Mouse (Mus musculus) cerebellum, postnatal 4 days (tissue): ENCODE measurements at regions not wholly inside any gene's neighbourhood (a gene's known extent, or its start where the extent isn't known, plus 50 kb on each side); places are given as distances from the start of the nearest gene placed in this dataset.

Experiments used
- DNase-seq, 2 experiments: peaks; one replicate each; pipeline ENCODE4 v3.0.0; 2022; ENCODE audit warnings: low spot score in 2 of 2, mixed read lengths in 1 of 2

- DNase-seq: no peak
Observed at GRCm38 (mm10) chr2:79548039-79548600, 87.0 kb upstream of the Itprid2 start.

- DNase-seq: no peak
Observed at GRCm38 (mm10) chr2:79549781-79550180, 85.4 kb upstream of the Itprid2 start.

- no peak for DNase-seq
Observed at GRCm38 (mm10) chr2:79550432-79550831, 84.7 kb upstream of the Itprid2 start.

- DNase-seq: no peak
Observed at GRCm38 (mm10) chr2:79552481-79552880, 82.7 kb upstream of the Itprid2 start.

GRCm38 (mm10) chr2:79555395-79555794 lies 79.8 kb upstream of the Itprid2 start:
- DNase-seq: no peak

- DNase-seq: no peak
Observed at GRCm38 (mm10) chr2:79557361-79557760, 77.8 kb upstream of the Itprid2 start.

- no peak for DNase-seq
Observed at GRCm38 (mm10) chr2:79566280-79566933, 68.7 kb upstream of the Itprid2 start.

- no peak for DNase-seq
Observed at GRCm38 (mm10) chr2:79567413-79567934, 67.7 kb upstream of the Itprid2 start.

- no peak for DNase-seq
Observed at GRCm38 (mm10) chr2:79569663-79570062, 65.5 kb upstream of the Itprid2 start.

- no peak for DNase-seq
Observed at GRCm38 (mm10) chr2:79571910-79572309, 63.2 kb upstream of the Itprid2 start.

- DNase-seq: no peak
Observed at GRCm38 (mm10) chr2:79575074-79575473, 60.1 kb upstream of the Itprid2 start.

GRCm38 (mm10) chr2:79585022-79585774 lies 50.0 kb upstream of the Itprid2 start:
- no peak for DNase-seq
